Mouse (Mus musculus) liver, embryonic 15.5 days (tissue): ENCODE data around the gene Mif4gd. TPM values are rescaled to one million over a fixed set of nuclear protein-coding genes. Genes with fewer than 3 reads are reported as not detected.

Experiments used
- ATAC-seq: fragments of 200-750 bp; cut with Nextera tagmentation; 2 replicates; pipeline ENCODE4 v1.8.0; 2017; ENCODE audit warnings: moderate number of reproducible peaks, mild to moderate bottlenecking, moderate library complexity; ENCODE audit not compliant: insufficient read depth
- H3K27ac ChIP-seq: fragments of 300-500 bp; sonication (generic); replicated peaks from 2 replicates; pipeline ENCODE4 v1.5.1; 2015; ENCODE audit warnings: mild to moderate bottlenecking, inconsistent platforms
- H3K27me3 ChIP-seq: fragments of 300-500 bp; sonication (generic); 2 replicates; pipeline ENCODE4 v1.6.1; 2015; ENCODE audit warnings: mild to moderate bottlenecking, inconsistent platforms
- H3K36me3 ChIP-seq: fragments of 300-500 bp; sonication (generic); replicated peaks from 2 replicates; pipeline ENCODE4 v1.6.1; 2015; ENCODE audit warnings: moderate library complexity, mild to moderate bottlenecking, inconsistent platforms
- H3K4me1 ChIP-seq: fragments of 300-500 bp; sonication (generic); replicated peaks from 2 replicates; pipeline ENCODE4 v1.6.1; 2015; ENCODE audit warnings: inconsistent platforms
- H3K4me2 ChIP-seq: fragments of 300-500 bp; sonication (generic); 2 replicates; pipeline ENCODE4 v1.6.1; 2015; ENCODE audit warnings: moderate library complexity, mild to moderate bottlenecking, inconsistent platforms
- H3K4me3 ChIP-seq: fragments of 300-500 bp; sonication (generic); replicated peaks from 2 replicates; pipeline ENCODE4 v1.5.1; 2015; ENCODE audit warnings: mild to moderate bottlenecking, inconsistent platforms
- H3K9ac ChIP-seq: fragments of 300-500 bp; sonication (generic); 2 replicates; pipeline ENCODE4 v1.6.1; 2015; ENCODE audit warnings: moderate library complexity, mild to moderate bottlenecking, inconsistent platforms
- H3K9me3 ChIP-seq: fragments of 300-500 bp; sonication (generic); replicated peaks from 2 replicates; pipeline ENCODE4 v1.6.1; 2016; ENCODE audit warnings: inconsistent platforms
- WGBS: fragments of 180-500 bp; shearing (Covaris S2); methylation state at CpG from one replicate; pipeline ENCODE4 v1.1.7; 2015; ENCODE audit warnings: mixed read lengths; ENCODE audit not compliant: insufficient replicate concordance; 5-methylcytosine and 5-hydroxymethylcytosine counted together
- polyA plus RNA-seq: library from polyadenylated mRNA; unstranded; fragments of >200 nt; fragmentation: Nextera tagmentation; extraction: Ambion mirVana; gene quantifications from 2 replicates; pipeline ENCODE4 v1.2.1, GENCODE M21; 2015

Gene Mif4gd
- polyA plus RNA-seq, 1 experiment from 2014 or later, result 27.3 TPM

GRCm38 (mm10) chr11:115611173-115611572 lies 1.6 kb downstream of the Mif4gd start:
- Histone ChIP-seq H3K36me3 (peaks cover 61% of the 10 kb centered on the region), H3K4me3 (peak overlapping the region; percentile 82), H3K9me3 (no peaks in the 10 kb centered on the region), H3K4me1 (peaks cover 47% of the 10 kb centered on the region), H3K27ac (0 out of 2 replicates have a peak overlapping the region, but pooled peaks have one; percentile 99), H3K9ac (no peak overlapping the region; the same call in 1 of the 2 replicates), H3K4me2 (peak overlapping the region; percentile 86), H3K27me3 (no peaks in the 10 kb centered on the region)
- no peak for ATAC-seq
- WGBS, result 82% methylated on average over 6 of the region's 6 CpGs

GRCm38 (mm10) chr11:115609576-115609975 lies 3.2 kb downstream of the Mif4gd start:
- H3K4me1 ChIP-seq, result peaks cover 63% of the 10 kb centered on the region
- H3K4me3 ChIP-seq, result no peak overlapping the region
- H3K9me3 ChIP-seq, result no peaks in the 10 kb centered on the region
- H3K9ac ChIP-seq, result no peak overlapping the region
- WGBS, result 63% methylated on average over 3 of the region's 3 CpGs
- no peak for ATAC-seq
- H3K27me3 ChIP-seq, result no peaks in the 10 kb centered on the region
- H3K36me3 ChIP-seq, result peaks cover 61% of the 10 kb centered on the region
- no peak overlapping the region for H3K4me2 ChIP-seq
- no peak overlapping the region for H3K27ac ChIP-seq

- H3K36me3 ChIP-seq, result peaks cover 57% of the 10 kb centered on the region
Measured at GRCm38 (mm10) chr11:115608421-115609399, 4.1 kb downstream of the Mif4gd start.

GRCm38 (mm10) chr11:115606733-115607132 lies 6.0 kb downstream of the Mif4gd start:
- H3K27me3 ChIP-seq, result no peaks in the 10 kb centered on the region
- H3K4me1 ChIP-seq, result peaks cover 59% of the 10 kb centered on the region
- WGBS, result 86% methylated on average over 18 of the region's 18 CpGs
- no peak overlapping the region for H3K4me3 ChIP-seq
- H3K36me3 ChIP-seq, result peaks cover 61% of the 10 kb centered on the region
- H3K4me2 ChIP-seq, result no peak overlapping the region
- no peaks in the 10 kb centered on the region for H3K9me3 ChIP-seq
- H3K9ac ChIP-seq, result no peak overlapping the region
- H3K27ac ChIP-seq, result no peak overlapping the region
- ATAC-seq, result no peak

More at GRCm38 (mm10) chr11:115608421-115609399, 4.1 kb downstream of the Mif4gd start:
- H3K27me3 ChIP-seq, result no peaks in the 10 kb centered on the region
- H3K4me1 ChIP-seq, result peaks cover 59% of the 10 kb centered on the region
- no peaks in the 10 kb centered on the region for H3K9me3 ChIP-seq
- no peak overlapping the region for H3K4me2 ChIP-seq
- no peak overlapping the region for H3K9ac ChIP-seq
- 80% methylated on average over 23 of the region's 23 CpGs for WGBS
- H3K27ac ChIP-seq, result no peak overlapping the region
- H3K4me3 ChIP-seq, result no peak overlapping the region
- no peak for ATAC-seq

DNA sequence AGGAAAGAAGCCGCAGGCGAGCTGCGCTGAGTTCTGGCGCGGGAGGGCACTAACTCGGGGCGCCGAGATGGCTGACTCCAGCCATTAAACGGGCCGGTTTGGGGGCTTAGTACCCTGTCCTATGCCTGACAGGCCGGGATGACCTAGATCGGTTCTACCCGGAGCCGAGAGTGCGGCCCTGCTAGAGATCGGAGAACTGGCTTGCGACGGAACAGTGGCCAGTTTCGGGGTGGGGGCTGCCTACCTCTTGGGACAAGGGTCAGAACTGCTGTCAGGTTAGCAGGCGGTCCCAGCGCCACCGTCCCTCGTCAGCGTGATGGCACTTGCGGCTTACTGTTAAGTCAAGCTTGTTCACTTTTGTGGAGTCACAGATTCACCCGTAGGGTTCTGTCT lies 8.5 kb downstream of the Mif4gd start:
- Histone ChIP-seq H3K4me3 (peak overlapping the region; percentile 98), H3K36me3 (peaks cover 57% of the 10 kb centered on the region), H3K9me3 (no peaks in the 10 kb centered on the region), H3K27me3 (no peaks in the 10 kb centered on the region), H3K9ac (peak overlapping the region; percentile 95), H3K27ac (peak overlapping the region; percentile 91), H3K4me1 (peaks cover 60% of the 10 kb centered on the region), H3K4me2 (peak overlapping the region; percentile 85)
- 0% methylated on average over 26 of the region's 26 CpGs for WGBS
- peak; percentile 9 for ATAC-seq

GRCm38 (mm10) chr11:115603476-115604303 lies 9.1 kb downstream of the Mif4gd start, which contains the start of the genes Mrps7 and Gga3:
Gene Mrps7 (plus strand): TSS chr11:115603925.
Gene Gga3 (minus strand): TSS chr11:115604051.
- peak within 1 kb of the TSS; percentile 85 for H3K4me2 ChIP-seq
- H3K27ac ChIP-seq, result peak within 1 kb of the TSS; percentile 91
- peak within 1 kb of the TSS; percentile 95 for H3K9ac ChIP-seq
- no peaks in the 10 kb centered on the region for H3K27me3 ChIP-seq
- peak within 1 kb of the TSS; percentile 98 for H3K4me3 ChIP-seq
- peaks cover 61% of the 10 kb centered on the region for H3K4me1 ChIP-seq
- ATAC-seq, result peak; percentile 95
- peaks cover 53% of the 10 kb centered on the region for H3K36me3 ChIP-seq
- no peaks in the 10 kb centered on the region for H3K9me3 ChIP-seq
- under 1% methylated on average over 91 of the region's 93 CpGs for WGBS

DNA sequence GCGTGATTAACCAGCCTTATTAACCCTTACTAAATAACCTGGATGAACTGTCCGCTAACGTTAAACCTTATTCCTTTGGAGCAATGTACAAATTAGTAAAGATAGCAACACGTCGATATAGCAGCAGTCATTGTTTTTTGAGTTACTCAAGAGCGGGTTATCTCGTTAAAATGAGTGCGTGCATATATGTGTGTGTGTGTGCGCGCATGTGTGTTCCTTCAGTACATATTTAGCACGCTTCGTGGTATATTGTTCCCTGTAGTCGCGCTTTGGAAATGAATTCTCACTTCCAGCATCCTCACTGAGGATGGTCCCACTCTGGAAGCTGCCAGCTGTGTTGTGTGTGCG lies 9.7 kb downstream of the Mif4gd start:
- H3K27me3 ChIP-seq, result no peaks in the 10 kb centered on the region
- peaks cover 52% of the 10 kb centered on the region for H3K36me3 ChIP-seq
- H3K9me3 ChIP-seq, result no peaks in the 10 kb centered on the region
- peak overlapping the region; percentile 91 for H3K27ac ChIP-seq
- WGBS, result 2% methylated on average over 15 of the region's 15 CpGs
- peak overlapping the region; percentile 95 for H3K9ac ChIP-seq
- H3K4me2 ChIP-seq, result peak overlapping the region; percentile 85
- peaks cover 64% of the 10 kb centered on the region for H3K4me1 ChIP-seq
- peak; percentile 0; the same call in 1 of the 2 replicates for ATAC-seq
- H3K4me3 ChIP-seq, result peak overlapping the region; percentile 98

DNA sequence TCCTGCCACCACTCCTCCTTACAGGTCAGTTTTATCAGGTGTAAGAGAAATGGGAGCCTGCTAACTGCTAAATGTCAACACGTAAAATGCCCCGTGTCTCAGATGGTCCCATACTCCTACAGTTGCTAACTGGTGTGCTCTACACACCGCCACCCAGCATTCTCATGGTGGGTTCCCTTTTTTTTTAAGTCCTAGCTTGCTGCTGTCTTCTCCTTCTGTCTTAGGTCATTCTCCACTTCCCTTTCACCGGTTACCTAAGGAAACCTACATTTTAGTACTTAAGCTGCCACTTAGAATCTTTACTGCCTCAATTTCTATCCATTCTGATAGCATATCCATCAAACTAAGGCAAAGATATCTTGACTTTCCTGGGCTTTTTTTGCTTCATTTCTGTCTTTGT lies 11.6 kb downstream of the Mif4gd start:
- Histone ChIP-seq H3K36me3 (peaks cover 50% of the 10 kb centered on the region), H3K9me3 (no peaks in the 10 kb centered on the region), H3K27me3 (no peaks in the 10 kb centered on the region), H3K4me3 (no peak overlapping the region), H3K4me1 (peaks cover 64% of the 10 kb centered on the region), H3K4me2 (peak overlapping the region; percentile 2; the same call in 1 of the 2 replicates), H3K9ac (no peak overlapping the region), H3K27ac (peak overlapping the region; percentile 29; the same call in 1 of the 2 replicates)
- 50% methylated on average over 4 of the region's 4 CpGs for WGBS
- no peak for ATAC-seq

DNA sequence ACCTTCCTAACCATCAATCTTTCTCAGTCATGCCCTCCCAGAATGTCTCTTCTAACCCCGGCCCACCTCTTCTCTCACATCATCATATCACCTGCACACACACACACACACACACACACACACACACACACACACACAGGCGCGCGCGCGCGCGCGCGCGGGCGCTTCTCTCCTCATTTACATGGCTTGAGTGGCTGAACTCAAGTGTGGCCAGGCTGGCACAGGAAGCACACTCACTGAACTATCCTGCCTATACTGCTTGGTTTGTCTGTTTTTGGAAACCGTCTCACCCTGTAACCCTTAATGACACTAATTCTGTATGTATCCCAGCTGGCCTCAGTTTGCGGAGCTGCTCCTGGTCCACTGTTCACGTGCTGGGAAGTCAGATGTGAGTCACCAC lies 12.0 kb downstream of the Mif4gd start:
- no peak overlapping the region for H3K27ac ChIP-seq
- H3K4me2 ChIP-seq, result peak overlapping the region; percentile 2; the same call in 1 of the 2 replicates
- H3K9me3 ChIP-seq, result no peaks in the 10 kb centered on the region
- 94% methylated on average over 15 of the region's 15 CpGs for WGBS
- ATAC-seq, result no peak
- no peak overlapping the region for H3K9ac ChIP-seq
- H3K36me3 ChIP-seq, result peaks cover 50% of the 10 kb centered on the region
- H3K4me3 ChIP-seq, result no peak overlapping the region
- H3K4me1 ChIP-seq, result peaks cover 60% of the 10 kb centered on the region
- H3K27me3 ChIP-seq, result no peaks in the 10 kb centered on the region

- H3K4me3 ChIP-seq, result no peak overlapping the region
- 83% methylated on average over 7 of the region's 7 CpGs for WGBS
- no peak overlapping the region for H3K9ac ChIP-seq
- H3K27ac ChIP-seq, result no peak overlapping the region
- no peak overlapping the region for H3K4me2 ChIP-seq
- H3K27me3 ChIP-seq, result no peaks in the 10 kb centered on the region
- ATAC-seq, result no peak
- H3K36me3 ChIP-seq, result peaks cover 52% of the 10 kb centered on the region
- peaks cover 49% of the 10 kb centered on the region for H3K4me1 ChIP-seq
- H3K9me3 ChIP-seq, result no peaks in the 10 kb centered on the region
Measured at GRCm38 (mm10) chr11:115599722-115600121, 13.0 kb downstream of the Mif4gd start.

DNA sequence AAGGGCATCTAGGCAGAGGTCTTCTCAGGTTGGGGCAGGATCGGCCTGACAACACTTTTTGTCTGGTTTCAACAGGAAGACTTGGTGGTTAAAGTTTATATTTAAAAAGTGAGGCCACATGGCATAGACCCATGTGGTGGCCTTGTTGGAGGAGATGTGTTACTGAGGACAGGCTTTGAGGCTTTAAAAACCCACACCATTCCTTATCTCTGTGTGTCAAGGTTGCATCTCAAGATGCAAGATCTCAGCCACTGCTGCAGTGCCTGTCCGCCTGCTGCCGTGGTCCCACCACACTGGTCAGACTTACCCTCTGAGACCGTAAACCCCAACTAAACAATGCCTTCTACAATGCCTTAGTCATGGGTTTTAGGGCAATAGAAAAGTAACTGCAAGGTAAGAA lies 14.5 kb downstream of the Mif4gd start:
- no peak for ATAC-seq
- Histone ChIP-seq H3K9ac (no peak overlapping the region), H3K4me3 (no peak overlapping the region), H3K9me3 (no peaks in the 10 kb centered on the region), H3K4me1 (peaks cover 45% of the 10 kb centered on the region), H3K36me3 (peaks cover 66% of the 10 kb centered on the region), H3K4me2 (no peak overlapping the region), H3K27ac (no peak overlapping the region), H3K27me3 (no peaks in the 10 kb centered on the region)
- 44% methylated on average over 4 of the region's 4 CpGs for WGBS
